Mouse (Mus musculus) cerebellum, postnatal 10 days (tissue): ENCODE measurements around the gene Anp32a.
A peak's percentile ranks its signal among the peaks of the same experiment; 100 is the strongest.

Source experiments
- DNase-seq, 2 experiments: peaks; one replicate each; pipeline ENCODE4 v3.0.0; 2021; ENCODE audit warnings: mixed read lengths in 2 of 2

The Anp32a gene

DNA sequence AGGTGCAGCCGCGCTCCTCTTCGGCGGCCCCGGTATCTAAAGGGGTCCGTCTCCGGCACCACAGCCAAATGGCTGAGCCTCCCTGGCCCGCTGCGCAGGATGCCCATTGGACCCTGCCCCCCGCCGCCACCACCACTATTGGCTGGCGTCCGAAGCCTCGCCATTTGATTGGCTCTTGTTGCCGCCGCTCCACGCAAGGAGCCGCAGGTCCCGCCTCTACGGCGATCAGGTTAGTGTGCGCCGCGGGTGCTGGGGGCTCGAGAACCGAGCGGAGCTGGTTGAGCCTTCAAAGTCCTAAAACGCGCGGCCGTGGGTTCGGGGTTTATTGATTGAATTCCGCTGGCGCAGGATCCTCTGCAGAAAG, at the start of gene Anp32a:
Anp32a (plus strand) TSS at position 171 of the 364 bp plus-strand sequence.
- peak; percentile 100 for DNase-seq

DNA sequence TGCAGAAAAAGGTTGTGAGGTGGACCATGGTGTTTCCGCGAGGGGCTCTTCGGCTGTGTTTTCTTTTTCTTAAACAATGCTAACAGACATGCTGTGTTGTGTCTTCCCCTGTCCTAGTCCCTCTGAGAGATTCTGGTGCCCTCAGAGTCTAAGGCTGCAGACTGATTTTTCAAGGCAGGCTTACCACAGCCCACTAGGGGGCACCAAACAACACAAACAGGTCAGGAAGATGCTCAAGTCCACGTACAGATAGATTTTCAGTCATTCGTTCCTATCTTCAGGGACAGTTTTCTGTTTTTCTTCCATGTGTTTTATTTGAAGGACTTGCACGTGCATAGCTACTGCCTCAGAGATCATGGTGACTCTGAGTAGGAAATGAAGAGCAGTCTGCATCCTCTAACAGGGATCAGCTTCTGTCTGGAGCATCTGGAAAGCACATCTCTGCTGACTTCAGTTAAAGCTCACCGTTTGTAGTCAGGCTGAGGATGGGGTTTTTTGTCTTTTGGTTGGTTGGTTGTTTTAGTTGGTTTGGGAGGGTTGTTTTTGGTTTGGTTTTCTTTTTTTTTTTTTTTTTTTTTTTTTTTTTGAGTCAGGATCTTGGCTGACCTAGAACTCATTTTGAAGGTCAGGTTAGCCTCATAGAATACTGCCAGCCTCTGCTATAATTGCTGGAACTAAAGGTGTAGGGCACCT, 45.9 kb upstream of the Anp32a start:
- peak; percentile 92 to 94 for DNase-seq

DNA sequence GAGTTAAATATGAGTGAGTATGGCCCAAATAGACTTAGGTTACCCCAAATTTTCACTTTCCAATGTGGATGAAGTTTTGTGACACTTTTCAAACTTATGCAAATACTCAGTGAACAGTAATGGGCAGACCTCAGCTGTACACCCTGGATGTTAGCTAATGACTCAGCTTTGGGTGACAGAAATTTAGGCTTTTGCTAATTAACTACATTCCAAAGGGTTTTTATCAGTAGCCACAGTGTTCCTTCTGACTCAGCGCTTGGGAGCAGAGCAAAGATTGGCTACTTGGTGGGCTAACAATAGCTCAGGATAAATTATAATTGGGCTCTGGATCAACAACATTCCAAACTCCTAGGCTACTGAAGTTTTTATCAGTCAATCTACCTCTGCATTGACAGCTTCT, 44.2 kb upstream of the Anp32a start:
- DNase-seq, result no peak

DNA sequence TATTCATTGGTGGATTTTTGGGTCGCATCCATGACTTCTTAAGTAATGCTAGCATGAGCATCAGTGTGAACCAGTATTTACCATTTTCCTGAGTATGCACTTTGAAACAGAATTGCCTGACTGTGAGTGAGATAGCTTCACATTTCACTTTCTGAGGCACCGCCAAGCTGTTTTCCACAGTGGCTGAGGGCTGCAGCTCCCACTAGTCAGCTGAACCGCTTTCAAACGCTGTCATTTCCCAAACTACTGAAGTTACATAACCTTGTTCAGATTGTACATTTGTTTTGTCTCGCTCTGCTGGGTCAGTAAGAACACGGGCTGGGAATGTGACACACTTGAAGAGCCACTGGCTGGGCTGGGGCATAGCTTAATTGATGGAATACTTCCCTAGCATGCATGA, 25.5 kb upstream of the Anp32a start:
- DNase-seq, result no peak

DNA sequence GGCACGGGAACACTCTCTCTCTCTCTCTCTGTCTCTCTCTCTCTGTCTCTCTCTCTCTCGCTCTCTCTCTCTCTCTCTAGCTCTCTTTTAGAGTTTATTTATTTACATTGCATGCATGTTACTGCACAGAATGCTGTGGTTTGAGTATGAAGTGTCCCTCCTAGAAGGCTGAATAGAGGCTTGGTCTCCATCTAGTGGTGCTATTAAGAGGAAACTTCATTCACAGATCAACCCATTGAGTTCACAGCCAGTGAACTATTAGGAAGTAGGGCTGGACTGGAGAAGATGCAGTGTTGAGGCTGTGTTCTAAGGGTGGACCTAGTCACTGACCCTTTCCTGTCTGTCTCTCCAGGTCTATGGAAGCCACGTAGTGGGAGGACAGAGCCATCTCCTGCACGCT, 22.4 kb upstream of the Anp32a start:
- DNase-seq, result no peak

DNA sequence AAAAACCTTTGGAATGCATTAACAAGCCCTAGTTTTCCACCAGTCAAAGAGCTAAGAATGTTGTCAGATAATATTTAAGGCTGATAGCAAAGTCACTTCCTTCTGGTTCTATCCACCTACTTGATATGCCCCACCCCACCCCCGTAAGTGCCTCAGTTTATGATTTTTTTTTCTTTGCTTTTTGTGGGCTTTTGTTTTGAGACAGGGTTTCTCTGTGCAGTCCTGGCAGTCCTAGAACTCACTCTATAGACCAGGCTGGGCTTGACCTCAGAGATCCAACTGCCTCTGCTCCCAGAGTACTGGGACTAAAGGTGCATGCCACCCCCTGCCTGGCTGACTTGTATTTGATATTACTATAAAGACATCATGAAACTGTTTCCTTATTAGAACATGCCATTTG, 17.3 kb upstream of the Anp32a start:
- no peak for DNase-seq

DNA sequence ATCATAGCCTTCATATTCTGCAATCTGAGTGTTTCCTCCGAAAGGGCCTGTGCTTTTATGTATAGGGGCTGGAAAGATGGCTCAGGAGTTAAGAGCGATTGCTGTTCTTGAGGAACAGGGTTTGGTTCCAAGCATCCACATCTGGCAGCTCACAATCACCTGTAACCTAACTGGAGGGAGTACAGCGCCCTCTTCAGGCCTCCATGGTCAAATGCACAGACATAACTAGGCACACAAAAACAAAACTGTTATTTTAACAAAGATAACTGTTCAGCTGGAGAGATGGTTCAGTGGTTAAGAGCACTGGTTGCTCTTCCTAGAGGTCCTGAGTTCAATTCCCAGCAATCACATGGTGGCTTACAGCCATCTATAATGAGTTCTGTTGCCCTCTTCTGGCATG, 15.1 kb upstream of the Anp32a start:
- no peak for DNase-seq

DNA sequence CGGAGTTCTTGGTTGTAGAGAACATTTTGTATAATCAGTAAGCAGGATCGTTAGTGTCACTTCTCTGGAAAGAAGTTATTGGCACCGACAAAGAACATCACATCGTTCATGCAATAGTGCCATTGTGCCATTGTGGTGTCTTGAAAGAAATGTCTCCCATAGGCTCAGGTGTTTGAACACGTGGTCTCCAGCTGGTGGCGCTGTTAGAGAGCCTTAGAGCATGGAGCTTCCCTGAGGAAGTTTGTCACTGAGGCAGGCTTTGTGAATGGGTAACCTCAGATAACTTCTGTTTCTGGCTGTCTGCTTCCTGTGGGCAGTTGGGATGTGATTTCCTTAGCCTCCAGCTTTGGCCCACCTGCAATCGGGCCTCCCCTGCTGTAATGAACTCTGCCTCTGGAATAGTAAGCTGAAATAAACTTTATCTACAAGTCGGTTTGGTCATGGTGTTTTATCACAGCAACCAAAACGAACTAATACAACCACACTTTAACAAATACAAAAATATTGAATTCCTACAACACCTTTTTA, 6.7 kb upstream of the Anp32a start:
- DNase-seq, result no peak

DNA sequence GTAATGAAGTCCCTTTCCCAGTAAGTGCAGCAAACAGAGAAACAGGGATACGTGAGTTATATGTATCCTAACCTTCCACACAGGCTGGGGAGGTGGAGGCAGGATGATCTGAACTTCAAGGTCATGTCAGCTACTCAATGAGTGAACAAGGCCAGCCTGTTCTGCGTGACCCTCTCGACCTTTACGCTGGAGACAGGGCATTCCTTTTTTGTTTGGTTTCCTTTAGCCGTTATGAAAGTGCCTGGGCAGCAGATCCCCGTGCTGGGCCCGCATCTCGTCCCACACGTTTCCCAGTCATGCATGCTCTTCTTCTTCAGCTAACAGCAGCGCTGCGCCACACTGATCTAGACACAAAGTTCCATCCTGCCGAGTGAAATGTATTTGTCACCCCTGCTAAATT, 5.7 kb upstream of the Anp32a start:
- no peak for DNase-seq

DNA sequence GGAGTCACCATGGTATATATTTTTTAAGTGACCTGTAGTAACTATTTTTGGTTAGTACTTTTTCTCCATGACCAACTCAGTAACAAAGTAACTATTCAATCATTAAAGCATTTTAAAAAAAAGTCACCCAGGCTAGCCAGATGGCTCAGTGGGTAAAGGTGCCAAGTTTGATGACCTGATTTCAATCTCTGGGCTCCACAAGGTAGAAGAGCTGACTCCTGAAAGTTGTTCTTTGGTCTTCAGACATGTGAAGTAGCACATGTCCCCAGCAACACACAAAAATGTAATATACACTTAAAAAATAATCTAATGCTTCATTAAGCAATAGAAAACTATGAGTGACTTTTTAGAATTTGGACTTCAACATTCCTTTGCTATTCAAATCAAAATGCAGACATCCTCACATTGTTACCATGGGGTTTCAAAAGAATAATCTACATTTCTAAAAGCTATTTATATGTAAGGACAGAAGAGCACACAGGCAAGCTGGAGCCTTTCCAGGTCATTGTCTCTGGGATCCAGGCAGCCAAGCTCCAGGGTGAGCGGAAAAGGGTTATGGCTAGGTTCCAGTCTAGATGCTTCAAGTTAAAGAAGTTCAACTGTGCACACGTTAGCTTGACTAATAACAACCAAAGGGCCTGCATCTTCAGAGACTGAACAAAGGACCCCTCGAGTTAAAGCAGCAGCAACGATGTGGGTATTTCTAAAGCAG, 3.0 kb upstream of the Anp32a start:
- DNase-seq, result peak; percentile 47 to 63

DNA sequence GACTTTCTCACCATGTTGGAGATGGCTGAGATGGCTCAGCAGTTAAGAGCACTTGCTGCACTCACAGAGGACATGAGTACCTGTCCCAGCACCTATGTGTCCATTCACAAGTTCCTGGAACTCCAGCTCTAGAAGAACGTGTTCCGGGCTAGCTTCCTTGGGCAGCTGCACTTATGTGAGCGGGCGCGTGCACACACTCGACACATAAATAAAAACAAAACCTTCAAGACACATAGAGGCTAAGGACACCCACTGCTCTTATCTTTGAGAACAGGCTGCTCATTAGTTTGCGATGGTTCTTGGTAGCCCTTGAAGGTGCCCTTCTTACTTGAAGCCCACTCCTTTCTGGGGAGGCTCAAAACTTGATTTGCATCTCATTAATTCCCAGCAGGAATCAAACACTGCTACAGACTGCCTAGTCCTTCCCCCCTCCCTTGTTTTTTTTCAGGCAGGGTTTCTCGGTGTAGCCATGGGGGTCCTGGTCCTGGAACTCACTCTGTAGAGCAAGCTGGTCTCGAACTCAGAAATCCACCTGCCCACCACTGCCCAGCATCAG, 2.4 kb upstream of the Anp32a start:
- DNase-seq, result peak; percentile 19 to 20

DNA sequence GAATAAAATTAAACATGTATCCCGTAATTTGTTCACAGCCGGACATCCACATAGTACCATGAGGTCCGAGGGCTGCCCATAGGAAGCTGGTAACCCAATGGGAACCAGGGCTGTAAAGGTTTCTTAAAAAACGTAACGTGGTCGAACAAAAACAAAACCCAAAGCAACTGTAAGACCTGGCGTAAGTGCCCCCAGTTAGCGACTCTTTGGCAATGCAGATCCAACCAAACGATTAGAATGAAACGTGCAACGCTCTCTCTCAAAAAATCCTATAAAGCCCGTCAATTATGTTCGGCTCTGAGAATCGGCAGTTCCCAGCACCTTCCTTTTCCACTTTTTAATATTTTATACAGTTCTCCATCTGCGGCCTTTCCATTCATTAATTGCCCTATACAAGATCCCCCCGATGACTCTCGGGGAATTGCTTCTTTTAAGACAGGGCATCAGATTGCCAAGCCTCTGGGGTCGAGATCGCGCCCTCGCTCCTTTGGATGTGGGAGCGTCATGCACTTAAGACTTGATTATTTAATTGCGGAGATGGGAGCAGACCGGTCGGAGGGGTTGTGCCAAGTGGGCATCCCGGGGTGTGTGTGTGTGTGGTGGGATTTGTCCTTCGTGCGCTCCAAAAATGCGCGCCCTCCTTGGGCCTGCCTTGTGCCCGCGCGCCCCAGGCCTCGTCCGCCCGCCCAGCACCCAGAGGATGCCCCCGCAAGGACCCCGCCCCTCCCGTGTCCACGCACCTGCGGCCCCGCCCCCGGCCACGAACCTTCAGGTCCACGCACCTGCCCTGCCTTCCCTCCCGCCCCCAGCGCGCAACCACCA, 581 bp upstream of the Anp32a start:
- DNase-seq, result peak in 1 of 2 experiments; percentile 42

DNA sequence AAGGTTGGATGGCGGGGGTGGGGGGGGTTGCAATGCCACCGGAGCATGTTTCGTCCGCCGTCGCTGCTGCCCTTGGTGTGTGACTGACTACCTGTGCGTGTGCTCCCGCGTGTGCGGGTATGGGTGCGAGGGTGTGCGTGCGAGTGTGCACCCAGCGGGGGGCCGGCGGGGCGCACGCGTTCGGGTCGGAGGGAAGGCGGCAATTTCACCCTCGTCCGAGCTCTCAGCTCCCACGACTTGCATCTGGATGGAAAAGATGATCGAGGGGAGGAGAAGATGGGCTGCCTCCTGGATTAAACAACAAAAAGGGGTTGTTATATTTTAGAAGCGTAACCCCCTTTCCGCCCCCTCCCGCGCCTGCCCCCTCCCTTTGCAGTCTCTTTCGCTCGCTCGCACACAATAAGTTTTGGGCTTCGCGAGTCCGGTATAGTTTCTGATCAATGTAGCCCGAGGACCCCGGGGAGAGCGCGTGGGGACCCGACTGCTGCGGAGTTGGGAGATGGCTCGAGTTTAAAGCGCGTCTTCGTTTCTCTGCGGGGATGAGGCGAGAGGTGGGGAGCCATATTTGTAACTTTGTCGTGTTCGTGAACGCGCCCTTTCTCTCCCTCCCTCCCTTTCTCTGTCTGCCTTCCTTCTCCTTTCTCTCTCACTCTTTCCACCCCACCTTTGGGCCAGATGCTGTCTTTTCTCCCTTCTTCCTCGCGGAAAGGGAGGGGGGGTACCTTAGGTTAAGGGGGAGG, 778 bp downstream of the Anp32a start:
- DNase-seq, result peak; percentile 72 to 74

DNA sequence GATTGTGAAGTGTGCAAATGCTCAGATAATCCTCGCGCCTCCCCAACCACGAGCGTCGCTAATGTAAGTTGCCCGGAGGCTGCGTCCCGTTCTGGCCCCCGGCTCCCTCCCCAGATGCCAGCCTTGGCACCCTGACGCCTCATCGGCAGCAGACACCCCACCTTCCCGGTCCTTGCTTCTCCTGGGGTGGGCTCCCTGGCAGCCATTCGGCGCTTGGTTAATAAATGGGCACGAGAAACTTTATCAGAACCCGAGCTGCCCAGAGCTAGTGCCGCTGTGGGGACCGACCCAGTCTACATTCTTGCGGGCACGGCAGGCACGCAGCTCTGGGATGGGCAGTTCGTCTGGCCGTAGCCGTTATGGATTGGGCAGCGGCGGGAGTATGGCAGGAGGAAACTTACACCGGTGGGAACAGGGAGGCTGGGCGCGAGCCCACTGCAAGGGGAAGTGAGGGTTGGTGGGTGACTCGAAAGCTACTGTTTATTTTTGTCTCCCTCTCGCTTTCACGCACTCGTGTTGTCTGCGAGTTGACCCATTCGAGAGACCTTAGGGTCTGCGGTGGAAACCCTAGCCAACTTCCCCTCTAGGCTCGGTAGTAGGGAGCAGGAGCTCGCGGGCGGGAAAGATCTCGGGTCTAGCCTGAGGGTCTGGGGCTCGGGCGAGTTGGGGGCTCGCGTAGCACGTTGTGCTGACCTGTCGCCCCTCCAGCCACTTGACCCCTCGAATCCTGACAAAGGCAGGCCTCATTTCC, 1.5 kb downstream of the Anp32a start:
- DNase-seq, result peak; percentile 73 to 77

DNA sequence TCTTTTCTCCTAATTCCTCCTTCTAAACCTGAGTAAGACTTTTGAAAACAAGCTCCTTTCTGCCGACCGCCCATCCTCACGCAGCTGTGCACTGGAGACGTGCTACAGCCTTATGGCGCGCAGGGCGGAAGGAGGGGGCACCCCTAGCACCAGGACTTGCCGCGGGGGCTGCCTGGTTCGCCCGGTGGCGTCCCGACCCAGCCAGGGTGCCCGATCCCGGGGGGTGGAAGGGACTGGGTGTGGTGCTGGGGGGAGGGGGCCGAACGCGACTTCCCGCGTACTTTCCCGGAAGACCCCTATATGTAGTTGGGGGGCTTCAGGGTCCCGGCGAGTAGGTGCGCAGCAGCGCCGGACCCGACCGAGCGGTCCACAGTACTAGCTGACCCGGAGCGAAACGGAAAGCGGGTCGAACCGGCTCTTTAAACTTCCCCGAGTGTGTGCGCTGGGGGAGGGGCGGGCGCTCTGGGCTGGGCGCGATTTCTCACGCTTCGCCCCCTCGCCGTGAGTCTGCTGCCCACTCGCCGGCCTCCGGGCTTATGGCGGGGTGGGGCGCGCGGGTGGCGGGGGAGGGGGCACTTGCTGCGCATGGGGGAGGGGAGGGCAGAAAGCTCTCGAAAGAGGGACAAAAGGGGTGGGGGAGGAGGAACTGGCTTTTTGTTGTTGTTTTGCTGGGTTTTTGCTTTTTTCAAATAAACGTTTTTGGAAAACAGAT, 2.3 kb downstream of the Anp32a start:
- DNase-seq, result peak; percentile 90 to 92

DNA sequence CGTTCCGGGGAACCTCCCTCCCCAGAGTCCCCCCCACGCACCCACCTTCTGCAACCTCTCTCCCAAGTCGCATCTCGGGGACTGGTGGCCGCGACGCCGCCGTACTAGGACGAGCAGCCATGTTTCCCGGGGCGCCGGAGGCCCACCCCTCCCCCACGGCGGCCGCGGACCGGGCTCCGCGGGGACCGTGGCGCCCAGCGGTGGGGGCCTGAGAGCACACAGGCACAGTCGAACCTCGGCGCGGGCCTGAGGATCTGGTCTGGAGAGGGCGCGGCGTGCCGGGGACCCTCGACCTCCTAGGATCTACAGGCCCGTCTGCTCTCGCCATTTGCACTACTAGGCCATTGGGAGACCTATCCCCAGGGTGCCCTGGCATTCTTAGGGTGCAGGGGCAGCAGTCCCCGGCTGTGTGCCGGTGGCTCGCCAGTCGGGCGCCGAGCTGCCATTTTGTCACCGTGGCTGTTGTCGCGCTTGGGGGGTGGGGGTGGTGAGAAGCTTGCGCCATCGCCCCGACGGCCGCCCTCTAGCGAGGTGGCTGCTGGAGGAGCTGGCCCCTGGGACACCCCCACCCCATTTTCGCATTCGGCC, 2.9 kb downstream of the Anp32a start:
- peak; percentile 79 to 81 for DNase-seq

DNA sequence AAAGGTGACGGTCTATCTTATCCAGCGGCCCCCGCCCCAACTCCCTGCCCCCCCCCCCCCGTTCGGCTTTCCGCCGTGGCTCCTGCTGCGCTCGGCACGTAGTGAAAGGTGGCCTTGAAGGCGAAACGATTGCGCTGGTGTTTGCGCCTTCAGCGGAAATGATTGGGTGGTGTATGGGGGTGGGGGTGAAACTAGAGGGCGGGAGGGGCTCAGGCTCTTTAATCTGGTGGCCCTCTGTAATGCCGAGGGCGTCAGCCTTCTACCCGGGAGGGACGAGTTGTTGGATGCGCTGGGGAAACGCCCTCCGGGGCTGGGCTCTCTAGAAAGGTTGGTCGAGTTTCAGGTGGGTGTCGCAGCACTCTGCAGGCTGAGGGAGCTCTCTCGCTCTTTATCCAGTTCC, 3.5 kb downstream of the Anp32a start:
- DNase-seq, result peak; percentile 72 to 77

DNA sequence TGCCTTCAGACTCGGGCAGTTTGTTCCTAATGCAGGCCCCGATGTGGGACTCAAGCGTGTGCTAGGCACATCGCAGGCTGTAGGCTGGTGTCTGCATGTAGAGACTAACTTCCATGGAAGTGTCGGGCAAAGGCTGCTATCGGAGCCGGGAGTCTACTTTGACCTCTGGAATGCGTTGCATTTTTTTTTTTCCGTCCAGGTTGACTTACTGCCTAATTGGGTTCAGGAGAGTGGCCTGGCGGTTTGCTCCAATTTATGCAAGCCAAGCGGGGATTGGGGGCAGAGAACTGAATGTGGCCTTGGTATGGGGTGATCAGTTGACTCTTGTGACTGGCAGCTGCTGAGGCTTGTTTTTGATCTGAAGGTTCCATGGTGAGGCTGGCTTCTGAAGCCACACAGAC, 4.0 kb downstream of the Anp32a start:
- peak; percentile 30 to 50 for DNase-seq

DNA sequence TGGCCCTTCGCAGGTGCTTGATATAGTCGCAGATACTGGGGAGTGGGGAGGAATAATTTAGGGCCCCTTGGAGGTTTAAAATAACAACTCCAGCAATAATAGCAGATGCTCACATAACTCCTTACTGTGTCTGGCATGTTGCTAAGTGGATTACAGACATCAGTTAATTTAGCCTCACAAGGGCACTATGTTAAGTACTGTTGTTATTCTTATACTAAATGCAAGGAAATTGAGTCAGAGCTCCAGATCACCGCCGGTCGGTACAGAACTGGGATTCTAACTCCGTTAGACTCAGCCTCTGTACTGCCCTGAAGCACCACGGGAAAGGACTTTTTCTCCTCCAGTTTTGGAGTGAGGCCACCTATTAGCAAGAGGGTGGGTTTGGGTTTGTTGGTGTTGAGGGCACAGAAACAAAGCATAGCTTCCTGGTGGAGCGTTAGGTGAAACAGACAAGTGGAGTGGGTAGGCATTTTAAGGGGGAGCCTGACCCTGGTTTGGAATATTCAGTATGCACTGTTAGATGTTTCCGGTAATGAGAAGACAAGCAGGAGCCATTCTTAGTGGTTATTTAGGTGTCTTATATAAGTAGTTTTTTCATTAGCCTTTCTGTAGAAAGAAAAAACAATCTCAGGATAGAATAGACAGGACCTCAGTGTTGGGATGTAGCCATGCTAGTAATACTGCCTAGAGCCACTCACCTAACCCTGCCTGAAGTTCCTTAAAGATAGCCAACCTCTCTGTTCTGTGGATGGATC, 4.7 kb downstream of the Anp32a start:
- DNase-seq, result peak; percentile 44 to 52

DNA sequence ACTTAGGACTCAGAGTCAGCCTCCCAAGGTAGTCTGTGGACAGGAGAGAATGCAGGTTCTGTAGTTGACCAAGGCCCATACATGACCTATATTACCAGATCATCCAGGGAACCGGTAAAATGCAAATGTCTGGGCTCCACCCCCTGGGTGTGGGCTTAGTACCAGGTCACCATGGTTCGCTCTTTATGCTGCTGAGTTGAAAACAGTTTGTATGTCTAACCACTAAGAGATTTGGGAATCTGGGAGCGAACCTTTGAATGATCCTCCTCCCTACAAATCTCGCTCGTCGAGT, 5.2 kb downstream of the Anp32a start:
- peak in 1 of 2 experiments; percentile 31 for DNase-seq
